Mouse (Mus musculus): ENCODE data around the gene Rpl11. TPM values are rescaled to one million over a fixed set of nuclear protein-coding genes. Genes with fewer than 3 reads are reported as not detected.

Rpl11 gene
- polyA plus RNA-seq, 1 experiment from 2014 or later, result 463 TPM

- peak within 1 kb of the TSS; percentile 88 for H3K27ac ChIP-seq (replicated peaks)
- peak; percentile 99 for ATAC-seq (ENCODE audit: insufficient number of reproducible peaks, low FRiP score, low TSS enrichment, low read depth)
- H3K4me1 ChIP-seq, result peaks cover 22% of the 10 kb centered on the region
- peak within 1 kb of the TSS; percentile 99 for H3K9ac ChIP-seq
- H3K27me3 ChIP-seq, result no peaks in the 10 kb centered on the region
- peak within 1 kb of the TSS; percentile 100 for H3K4me3 ChIP-seq (replicated peaks)
- no peaks in the 10 kb centered on the region for H3K36me3 ChIP-seq
- H3K4me2 ChIP-seq (replicated peaks), result peak within 1 kb of the TSS; percentile 85
- H3K9me3 ChIP-seq (replicated peaks), result no peaks in the 10 kb centered on the region
- WGBS, result under 1% methylated on average over 48 of the region's 48 CpGs
Measured at GRCm38 (mm10) chr4:136021549-136022047, 31.6 kb downstream of the Rpl11 start, which contains the start of gene Eloa. Eloa (minus strand) TSS chr4:136021763.

GRCm38 (mm10) chr4:136020743-136021548 lies 32.3 kb downstream of the Rpl11 start:
- peak; percentile 48 for ATAC-seq (ENCODE audit: insufficient number of reproducible peaks, low FRiP score, low TSS enrichment, low read depth)
- H3K4me2 ChIP-seq (replicated peaks), result peak overlapping the region; percentile 85
- H3K36me3 ChIP-seq, result no peaks in the 10 kb centered on the region
- under 1% methylated on average over 61 of the region's 62 CpGs for WGBS
- H3K9ac ChIP-seq, result peak overlapping the region; percentile 99
- no peaks in the 10 kb centered on the region for H3K27me3 ChIP-seq
- no peaks in the 10 kb centered on the region for H3K9me3 ChIP-seq (replicated peaks)
- peaks cover 22% of the 10 kb centered on the region for H3K4me1 ChIP-seq
- peak overlapping the region; percentile 100 for H3K4me3 ChIP-seq (replicated peaks)
- peak overlapping the region; percentile 88 for H3K27ac ChIP-seq (replicated peaks)

DNA sequence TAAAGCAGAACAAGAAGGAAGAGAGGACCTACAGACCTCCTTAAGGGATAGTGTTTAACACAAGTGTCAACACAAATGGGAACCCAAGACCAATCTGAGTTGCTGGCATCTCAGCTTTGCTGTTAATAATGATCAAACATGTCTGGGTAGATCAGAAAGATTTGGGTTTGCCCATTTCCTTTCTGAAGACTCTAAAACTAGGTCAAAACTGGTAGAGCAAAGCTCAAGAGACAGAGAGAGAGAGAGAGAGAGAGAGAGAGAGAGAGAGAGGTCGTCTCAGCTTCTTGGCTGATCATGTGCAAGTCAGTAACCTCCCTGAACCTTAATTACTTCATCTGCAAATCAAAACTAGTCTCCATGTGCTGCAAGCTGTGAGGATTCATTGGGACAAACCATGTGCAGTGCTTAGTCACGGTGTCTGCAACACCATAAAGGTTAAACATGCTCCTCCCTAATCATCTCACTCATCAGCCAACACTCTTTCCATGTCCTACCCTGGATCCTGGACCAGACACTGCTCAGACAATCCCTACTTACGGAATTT lies 37.1 kb downstream of the Rpl11 start:
- Histone ChIP-seq H3K36me3 (peaks cover 26% of the 10 kb centered on the region), H3K9me3 (replicated peaks) (no peaks in the 10 kb centered on the region), H3K27me3 (no peaks in the 10 kb centered on the region), H3K4me1 (peaks cover 18% of the 10 kb centered on the region), H3K9ac (no peak overlapping the region), H3K4me3 (replicated peaks) (no peak overlapping the region), H3K27ac (replicated peaks) (no peak overlapping the region), H3K4me2 (replicated peaks) (no peak overlapping the region)
- ATAC-seq (ENCODE audit: insufficient number of reproducible peaks, low FRiP score, low TSS enrichment, low read depth), result no peak
- WGBS, result 78% methylated on average over 3 of the region's 3 CpGs

DNA sequence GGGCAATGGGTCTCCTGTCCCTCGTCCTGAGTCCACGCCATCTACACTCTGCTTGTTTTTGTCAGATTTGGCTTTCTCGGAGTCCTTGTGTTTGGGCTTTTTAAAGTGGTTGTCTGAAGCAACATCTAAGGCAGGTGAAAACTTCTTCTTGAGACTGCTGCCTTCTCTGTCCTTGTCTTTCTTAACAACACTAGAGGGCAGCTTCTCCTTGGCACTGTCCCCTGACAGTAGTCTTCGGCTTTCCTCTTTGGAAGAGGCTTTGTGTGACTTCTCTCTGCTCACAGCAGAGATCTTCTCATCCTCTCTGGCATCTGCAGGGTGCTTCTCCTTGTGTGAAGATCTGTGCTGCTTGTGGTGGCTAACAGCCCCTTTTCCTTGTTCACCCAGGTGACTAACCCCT lies 42.6 kb downstream of the Rpl11 start:
- no peaks in the 10 kb centered on the region for H3K27me3 ChIP-seq
- H3K4me2 ChIP-seq (replicated peaks), result no peak overlapping the region
- WGBS, result 90% methylated on average over 4 of the region's 4 CpGs
- H3K4me1 ChIP-seq, result no peaks in the 10 kb centered on the region
- H3K9ac ChIP-seq, result no peak overlapping the region
- no peak overlapping the region for H3K27ac ChIP-seq (replicated peaks)
- peaks cover 76% of the 10 kb centered on the region for H3K36me3 ChIP-seq
- H3K9me3 ChIP-seq (replicated peaks), result no peaks in the 10 kb centered on the region
- no peak for ATAC-seq (ENCODE audit: insufficient number of reproducible peaks, low FRiP score, low TSS enrichment, low read depth)
- H3K4me3 ChIP-seq (replicated peaks), result no peak overlapping the region

DNA sequence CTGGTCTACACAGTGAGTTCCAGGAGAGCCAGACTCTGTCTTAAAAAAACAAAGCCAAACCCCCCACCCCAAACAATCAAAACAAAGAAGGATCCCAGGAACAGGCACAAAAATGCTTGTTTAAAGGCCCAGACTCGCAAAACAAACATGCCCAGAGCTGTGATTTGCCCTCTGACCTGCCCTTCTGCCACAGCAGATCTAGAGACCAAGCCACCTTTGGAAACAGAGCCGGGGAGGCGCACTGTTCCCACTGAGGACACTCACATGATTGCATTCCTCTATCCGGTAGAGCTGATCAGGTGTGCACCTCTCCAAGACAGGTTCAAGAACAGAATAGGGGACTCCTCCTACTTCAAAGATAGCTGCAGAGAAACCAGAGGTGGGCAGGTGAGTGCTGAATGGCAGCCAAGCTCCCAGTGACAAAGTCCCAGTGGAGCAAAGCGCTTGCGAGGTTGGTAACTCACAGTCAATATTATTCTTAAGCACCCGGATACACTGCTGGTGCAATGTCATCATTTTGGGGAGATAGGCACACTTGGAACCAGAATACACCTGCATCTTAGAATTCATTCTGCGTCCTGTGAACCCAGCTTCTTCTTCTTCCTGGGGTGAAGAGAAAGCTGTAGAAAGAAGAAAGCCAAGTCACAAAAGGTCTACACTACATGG lies 44.3 kb downstream of the Rpl11 start:
- no peaks in the 10 kb centered on the region for H3K9me3 ChIP-seq (replicated peaks)
- no peak overlapping the region for H3K4me3 ChIP-seq (replicated peaks)
- no peak for ATAC-seq (ENCODE audit: insufficient number of reproducible peaks, low FRiP score, low TSS enrichment, low read depth)
- H3K27ac ChIP-seq (replicated peaks), result no peak overlapping the region
- H3K4me2 ChIP-seq (replicated peaks), result no peak overlapping the region
- H3K4me1 ChIP-seq, result no peaks in the 10 kb centered on the region
- H3K36me3 ChIP-seq, result peaks cover 89% of the 10 kb centered on the region
- H3K9ac ChIP-seq, result no peak overlapping the region
- 88% methylated on average over 8 of the region's 8 CpGs for WGBS
- H3K27me3 ChIP-seq, result no peaks in the 10 kb centered on the region

DNA sequence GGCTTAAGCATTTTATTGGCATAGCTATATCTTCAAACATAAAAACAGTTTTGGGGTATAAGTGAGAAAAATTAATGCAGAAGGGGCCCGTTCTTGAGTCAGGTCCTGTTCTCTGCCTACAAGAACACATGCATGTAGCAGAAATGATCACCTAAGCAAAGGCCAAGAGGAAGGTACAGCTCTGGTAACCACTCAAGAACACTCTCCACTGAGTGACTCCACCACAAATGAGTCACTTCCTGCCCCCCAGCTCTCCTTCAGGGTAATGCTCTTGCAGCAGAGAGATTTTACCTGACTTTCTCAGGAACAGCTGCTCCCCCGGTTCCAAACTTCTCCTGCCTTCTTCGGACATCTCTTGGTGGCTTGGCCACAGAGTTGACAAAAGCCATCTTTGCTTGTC lies 46.4 kb downstream of the Rpl11 start:
- no peak overlapping the region for H3K9ac ChIP-seq
- ATAC-seq (ENCODE audit: insufficient number of reproducible peaks, low FRiP score, low TSS enrichment, low read depth), result no peak
- H3K27ac ChIP-seq (replicated peaks), result no peak overlapping the region
- no peak overlapping the region for H3K4me2 ChIP-seq (replicated peaks)
- no peak overlapping the region for H3K4me3 ChIP-seq (replicated peaks)
- H3K36me3 ChIP-seq, result peaks cover 92% of the 10 kb centered on the region
- no peaks in the 10 kb centered on the region for H3K4me1 ChIP-seq
- 94% methylated on average over 3 of the region's 3 CpGs for WGBS
- no peaks in the 10 kb centered on the region for H3K27me3 ChIP-seq
- H3K9me3 ChIP-seq (replicated peaks), result no peaks in the 10 kb centered on the region

DNA sequence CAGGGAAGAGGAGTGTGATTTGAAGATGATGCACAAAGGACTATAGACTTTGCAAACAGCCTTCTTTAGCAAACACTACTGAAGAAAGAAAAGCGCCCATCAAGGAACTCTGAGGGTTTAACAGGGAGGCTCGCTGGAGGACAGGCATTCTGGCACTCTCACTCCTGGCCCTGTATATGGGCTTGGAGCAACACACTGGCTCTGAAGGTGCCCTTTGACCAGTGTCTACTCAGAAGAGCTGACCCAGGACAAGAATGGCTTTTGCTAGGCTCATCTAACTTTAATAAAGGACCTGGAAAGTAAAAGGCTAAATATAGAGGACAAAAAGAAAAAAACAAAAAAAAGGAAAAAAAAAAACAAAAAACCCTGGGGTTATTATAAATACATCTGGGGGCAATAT lies 48.3 kb downstream of the Rpl11 start:
- no peaks in the 10 kb centered on the region for H3K4me1 ChIP-seq
- H3K9me3 ChIP-seq (replicated peaks), result no peaks in the 10 kb centered on the region
- H3K27me3 ChIP-seq, result no peaks in the 10 kb centered on the region
- H3K4me3 ChIP-seq (replicated peaks), result no peak overlapping the region
- no peak for ATAC-seq (ENCODE audit: insufficient number of reproducible peaks, low FRiP score, low TSS enrichment, low read depth)
- no peak overlapping the region for H3K4me2 ChIP-seq (replicated peaks)
- H3K9ac ChIP-seq, result no peak overlapping the region
- H3K36me3 ChIP-seq, result peaks cover 82% of the 10 kb centered on the region
- WGBS, result 88% methylated on average over 2 of the region's 2 CpGs
- H3K27ac ChIP-seq (replicated peaks), result no peak overlapping the region

DNA sequence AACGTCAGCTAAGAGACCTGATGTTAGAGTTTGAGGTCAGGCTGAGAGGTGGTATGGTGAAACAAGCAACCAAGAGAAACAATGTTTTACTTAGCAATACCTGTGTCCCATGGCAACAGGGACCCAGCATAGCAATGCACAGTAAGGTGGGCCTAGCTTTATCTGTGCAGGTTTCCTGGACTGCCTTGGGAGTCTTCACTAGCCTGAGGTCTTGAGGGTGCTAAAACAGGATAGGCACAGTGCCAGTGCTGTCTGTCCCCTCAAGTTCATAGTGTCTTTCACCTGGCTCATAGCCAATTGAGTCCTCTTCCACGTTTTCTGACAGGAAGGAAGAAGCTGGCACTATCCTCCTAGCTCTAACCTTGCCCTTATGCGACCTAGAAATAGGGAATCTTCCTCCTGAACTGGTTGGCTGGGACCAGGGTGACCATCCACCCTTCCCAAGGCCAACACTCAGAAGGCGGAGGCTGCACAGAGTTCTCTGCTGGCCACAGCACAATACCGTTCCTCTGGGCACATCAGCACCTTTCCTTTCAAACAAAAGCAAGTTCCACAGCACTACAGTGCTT lies 49.0 kb downstream of the Rpl11 start:
- H3K4me1 ChIP-seq, result no peaks in the 10 kb centered on the region
- no peaks in the 10 kb centered on the region for H3K9me3 ChIP-seq (replicated peaks)
- no peak for ATAC-seq (ENCODE audit: insufficient number of reproducible peaks, low FRiP score, low TSS enrichment, low read depth)
- H3K4me3 ChIP-seq (replicated peaks), result no peak overlapping the region
- H3K36me3 ChIP-seq, result peaks cover 75% of the 10 kb centered on the region
- no peak overlapping the region for H3K9ac ChIP-seq
- 92% methylated on average over 5 of the region's 5 CpGs for WGBS
- H3K27me3 ChIP-seq, result no peaks in the 10 kb centered on the region
- no peak overlapping the region for H3K4me2 ChIP-seq (replicated peaks)
- no peak overlapping the region for H3K27ac ChIP-seq (replicated peaks)

- Histone ChIP-seq H3K4me3 (replicated peaks) (no peak overlapping the region), H3K9ac (no peak overlapping the region), H3K27me3 (no peaks in the 10 kb centered on the region), H3K9me3 (replicated peaks) (no peaks in the 10 kb centered on the region), H3K4me1 (no peaks in the 10 kb centered on the region), H3K36me3 (no peaks in the 10 kb centered on the region), H3K27ac (replicated peaks) (no peak overlapping the region), H3K4me2 (replicated peaks) (no peak overlapping the region)
- 88% methylated on average over 4 of the region's 4 CpGs for WGBS
- ATAC-seq (ENCODE audit: insufficient number of reproducible peaks, low FRiP score, low TSS enrichment, low read depth), result no peak
Measured at GRCm38 (mm10) chr4:135995118-135995517, 58.1 kb downstream of the Rpl11 start.

- no peaks in the 10 kb centered on the region for H3K36me3 ChIP-seq
- WGBS, result 91% methylated on average over 6 of the region's 6 CpGs
- H3K4me1 ChIP-seq, result no peaks in the 10 kb centered on the region
- no peak for ATAC-seq (ENCODE audit: insufficient number of reproducible peaks, low FRiP score, low TSS enrichment, low read depth)
- no peak overlapping the region for H3K4me3 ChIP-seq (replicated peaks)
- no peak overlapping the region for H3K27ac ChIP-seq (replicated peaks)
- no peaks in the 10 kb centered on the region for H3K27me3 ChIP-seq
- no peak overlapping the region for H3K9ac ChIP-seq
- no peaks in the 10 kb centered on the region for H3K9me3 ChIP-seq (replicated peaks)
- H3K4me2 ChIP-seq (replicated peaks), result no peak overlapping the region
Measured at GRCm38 (mm10) chr4:135993941-135994340, 59.3 kb downstream of the Rpl11 start.

DNA sequence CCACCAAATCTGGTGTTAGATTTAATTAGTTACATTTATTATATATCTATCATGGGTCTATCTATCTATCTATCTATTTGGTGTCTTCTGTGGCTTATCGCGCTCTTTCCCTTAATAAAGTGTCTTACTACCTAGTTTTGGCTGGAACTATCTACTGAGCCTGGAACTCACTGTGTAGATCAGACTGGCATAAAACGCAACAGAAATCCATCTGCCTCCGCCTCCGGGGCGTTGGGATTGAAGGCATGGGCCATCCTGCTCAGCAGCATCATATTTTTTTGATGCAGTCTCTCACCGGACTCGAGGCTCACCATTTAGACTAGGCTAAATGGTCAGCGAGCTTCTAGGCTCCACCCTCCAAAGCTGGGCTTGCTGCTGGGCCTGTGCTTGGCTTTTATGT lies 65.5 kb downstream of the Rpl11 start:
- 64% methylated on average over 9 of the region's 9 CpGs for WGBS
- peak overlapping the region; percentile 71 for H3K4me2 ChIP-seq (replicated peaks)

More for the DNA sequence above, 65.5 kb downstream of the Rpl11 start:
- H3K27ac ChIP-seq (replicated peaks), result peak overlapping the region; percentile 90
- H3K27me3 ChIP-seq, result no peaks in the 10 kb centered on the region
- H3K36me3 ChIP-seq, result peaks cover 23% of the 10 kb centered on the region
- H3K9me3 ChIP-seq (replicated peaks), result no peaks in the 10 kb centered on the region
- H3K9ac ChIP-seq, result no peak overlapping the region
- no peak for ATAC-seq (ENCODE audit: insufficient number of reproducible peaks, low FRiP score, low TSS enrichment, low read depth)
- H3K4me1 ChIP-seq, result peaks cover 18% of the 10 kb centered on the region
- peak overlapping the region; percentile 97 for H3K4me3 ChIP-seq (replicated peaks)

Data from embryonic facial prominence, embryonic 15.5 days (tissue).